Mouse (Mus musculus) large intestine, adult 2 months (tissue): ENCODE results near the gene Oxld1. TPM values are rescaled to one million over a fixed set of nuclear protein-coding genes. Genes with fewer than 3 reads are reported as not detected.

Source experiments
- DNase-seq: peaks from one replicate; pipeline ENCODE4 v3.0.0-alpha.2; 2012; ENCODE audit warnings: low read depth, low spot score
- WGBS: fragments of 180-500 bp; shearing (Covaris S2); methylation state at CpG from one replicate; pipeline ENCODE4 v1.1.7; 2018; 5-methylcytosine and 5-hydroxymethylcytosine counted together
- polyA plus RNA-seq: library from polyadenylated mRNA; depleted of rRNA; stranded (reverse); fragments of >200 nt; gene quantifications from 2 replicates; pipeline ENCODE4 v1.2.3, GENCODE M21; 2012

Oxld1 gene
- polyA plus RNA-seq, 1 experiment = 18.2 TPM

DNA sequence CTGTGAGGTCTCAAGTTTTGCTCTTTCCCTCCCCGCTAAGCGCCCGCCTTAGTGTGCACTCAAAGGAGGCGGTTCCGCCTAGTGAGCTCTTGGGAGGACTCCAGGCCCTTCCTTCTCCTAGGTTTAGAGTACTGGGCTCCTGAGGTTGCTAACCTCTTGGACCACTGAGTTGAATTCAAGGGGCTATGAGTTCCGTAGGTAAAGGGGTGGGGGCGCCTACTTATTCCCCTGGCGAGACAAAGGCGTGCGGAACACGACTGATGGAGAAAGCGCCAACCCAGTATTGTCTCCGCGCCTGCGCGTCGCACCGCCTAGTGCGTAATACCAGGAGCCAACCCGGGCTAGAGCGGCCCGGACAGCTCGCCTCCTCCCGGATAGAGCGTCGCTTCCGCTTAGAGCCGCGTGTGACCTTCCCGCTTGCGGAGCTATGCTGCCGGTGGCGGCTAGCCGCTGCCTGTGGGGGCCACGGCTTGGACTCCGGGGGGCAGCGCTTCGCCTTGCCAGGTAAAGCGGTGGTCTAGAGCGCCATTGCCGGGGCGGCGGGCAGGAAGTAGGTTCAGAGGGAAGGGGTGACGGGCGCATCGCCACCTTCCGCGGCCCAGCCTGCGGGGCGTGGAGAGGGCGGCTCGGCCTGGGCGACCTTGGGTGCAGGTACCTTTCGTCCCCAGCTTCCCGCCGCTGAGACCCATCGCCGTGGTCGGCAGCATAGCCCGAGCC lies 26.6 kb upstream of the Oxld1 start, which contains the start of gene Mrpl12:
Gene Mrpl12 (plus strand): TSS at position 349 of the 717 bp plus-strand sequence.
- WGBS = under 1% methylated on average over 60 of the region's 60 CpGs
- peak; percentile 82 for DNase-seq

DNA sequence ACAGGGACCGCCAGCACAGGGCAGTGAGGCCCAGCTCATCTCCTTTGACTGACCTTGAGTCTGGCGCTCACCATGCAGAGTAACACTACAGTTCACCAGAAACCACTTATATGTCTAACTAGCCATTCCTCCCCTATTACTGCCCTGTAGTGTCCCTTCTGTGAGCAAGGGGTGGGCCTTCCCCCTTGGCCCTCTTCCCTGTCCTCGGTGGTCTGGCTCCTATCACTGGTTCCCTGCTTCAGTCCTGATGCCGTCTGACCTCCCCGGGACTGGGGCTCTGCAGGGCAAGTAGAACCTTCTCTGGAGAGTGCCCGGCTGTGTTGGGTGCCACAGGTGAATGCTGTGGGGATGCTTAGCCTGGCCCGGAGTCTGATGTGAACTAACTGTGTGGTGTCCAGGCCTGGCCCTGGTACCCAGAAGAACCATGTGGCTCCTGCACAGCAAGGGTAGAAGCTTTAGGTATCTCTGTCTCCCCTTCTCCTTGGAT lies 25.6 kb upstream of the Oxld1 start:
- 81% methylated on average over 7 of the region's 7 CpGs for WGBS
- DNase-seq = no peak

DNA sequence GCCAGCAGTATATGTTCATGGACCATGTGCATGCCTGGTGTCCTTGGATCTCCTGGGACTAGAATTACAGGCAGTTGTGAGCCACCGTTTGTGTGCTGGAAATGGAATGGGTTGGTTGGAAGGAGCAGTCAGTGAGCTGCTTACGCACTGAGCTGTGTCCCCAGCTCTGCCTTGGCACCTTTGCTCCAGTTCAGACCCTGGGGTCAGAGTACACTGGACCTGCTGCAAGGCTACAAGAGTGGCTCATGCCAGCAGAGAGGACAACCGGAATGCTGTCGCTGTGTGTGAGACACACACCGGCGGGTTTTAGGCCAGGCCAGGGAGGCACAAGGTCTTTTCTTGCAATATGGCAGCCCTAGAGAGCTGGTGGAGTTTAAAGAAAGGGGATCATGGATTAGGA lies 14.2 kb upstream of the Oxld1 start:
- no peak for DNase-seq
- 92% methylated on average over 6 of the region's 6 CpGs for WGBS

DNA sequence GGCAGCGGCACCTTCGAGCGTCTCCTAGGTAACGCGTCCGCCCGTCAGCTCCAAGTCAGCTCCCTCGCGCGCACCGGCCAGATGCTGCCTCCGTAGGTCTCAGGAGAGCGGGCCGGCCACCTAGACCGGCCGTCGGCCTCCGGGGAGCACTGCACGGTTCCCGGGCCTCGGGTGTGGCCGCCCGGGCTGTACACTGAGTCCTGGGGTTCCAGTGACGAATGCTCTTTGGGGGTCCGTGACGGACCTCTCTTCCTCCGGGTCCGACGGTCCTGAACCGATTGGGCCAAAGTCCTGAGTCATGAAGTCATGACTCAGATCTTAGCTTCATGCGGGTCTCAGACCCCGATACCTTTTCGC lies 9.8 kb upstream of the Oxld1 start:
- under 1% methylated on average over 33 of the region's 33 CpGs for WGBS

DNA sequence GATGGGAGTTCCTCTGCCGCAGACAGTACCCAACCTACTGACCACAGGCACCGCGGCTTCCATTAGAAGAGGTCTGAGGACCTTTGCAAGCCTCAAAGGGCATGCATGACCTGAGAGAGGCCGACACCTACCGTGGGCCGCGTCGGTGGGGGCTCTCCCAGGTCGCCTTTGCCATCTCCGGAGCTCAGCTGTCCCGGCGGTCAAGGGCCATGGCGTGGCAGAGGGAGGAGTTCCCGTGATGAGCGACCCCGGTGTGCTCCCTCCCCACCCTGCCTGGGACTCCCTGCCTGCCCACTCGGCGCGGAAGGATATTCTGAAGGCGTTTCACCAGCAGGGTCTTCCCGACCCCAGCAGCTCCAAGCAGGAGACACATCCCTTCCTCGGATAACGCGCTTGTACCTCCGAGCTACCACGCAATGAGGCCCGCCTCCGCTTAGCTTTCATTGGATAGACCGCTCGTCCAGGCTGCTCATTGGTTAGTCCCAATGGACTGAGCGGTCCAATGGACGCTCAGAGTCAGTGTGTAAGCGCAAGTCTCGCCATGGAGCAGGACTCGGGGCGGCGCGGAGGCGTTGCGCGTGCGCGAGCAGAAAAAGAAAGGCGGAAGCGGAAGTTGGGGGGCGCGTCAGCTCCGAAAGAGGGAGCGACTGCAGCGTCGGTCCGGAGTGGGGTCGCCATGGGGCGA lies 9.3 kb upstream of the Oxld1 start, which contains the start of gene Arl16:
Gene Arl16 (minus strand): TSS at position 557 of the 685 bp plus-strand sequence.
- DNase-seq = peak; percentile 97
- under 1% methylated on average over 54 of the region's 54 CpGs for WGBS

More for the DNA sequence above, 9.8 kb upstream of the Oxld1 start:
- DNase-seq = no peak

DNA sequence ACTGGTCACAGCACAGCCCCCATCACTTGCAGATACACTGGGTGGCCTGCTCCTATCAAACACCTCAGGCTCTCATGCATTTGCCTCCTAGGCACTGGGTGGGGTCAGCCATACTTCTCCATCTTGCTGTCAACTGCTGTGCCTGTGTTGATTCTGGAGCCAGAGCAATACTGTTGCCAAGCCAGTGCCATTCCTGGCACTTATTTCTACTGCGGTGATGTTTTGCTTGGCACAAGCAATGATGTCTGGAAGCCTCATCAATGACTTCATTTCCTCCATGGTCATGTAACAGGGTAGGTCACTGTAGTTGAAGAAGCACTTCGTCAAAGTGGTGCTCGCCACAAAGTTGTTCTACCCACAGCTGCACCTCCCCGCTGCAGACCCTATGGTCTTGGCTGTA lies 7.7 kb upstream of the Oxld1 start:
- DNase-seq = no peak
- 81% methylated on average over 4 of the region's 4 CpGs for WGBS

DNA sequence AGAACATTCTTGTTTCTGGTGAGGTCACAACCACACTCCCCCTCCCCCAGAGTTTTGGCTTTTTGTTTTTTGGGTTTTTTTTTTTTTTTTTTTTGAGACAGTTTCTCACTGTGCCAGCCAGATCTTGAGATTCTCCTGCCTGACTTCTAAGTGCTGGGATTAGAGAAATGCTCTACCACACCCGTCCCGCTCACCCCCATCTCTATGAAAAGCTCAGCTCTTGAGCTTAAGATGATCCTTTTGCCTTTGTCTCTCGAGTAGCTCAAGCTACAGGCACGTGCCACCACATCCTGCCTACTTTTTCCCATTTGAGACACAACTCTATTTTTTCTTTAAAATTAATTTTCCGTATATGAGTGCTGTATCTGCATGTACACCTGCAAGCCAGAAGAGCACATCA lies 6.5 kb upstream of the Oxld1 start:
- WGBS = 87% methylated on average over 5 of the region's 5 CpGs
- DNase-seq = no peak

DNA sequence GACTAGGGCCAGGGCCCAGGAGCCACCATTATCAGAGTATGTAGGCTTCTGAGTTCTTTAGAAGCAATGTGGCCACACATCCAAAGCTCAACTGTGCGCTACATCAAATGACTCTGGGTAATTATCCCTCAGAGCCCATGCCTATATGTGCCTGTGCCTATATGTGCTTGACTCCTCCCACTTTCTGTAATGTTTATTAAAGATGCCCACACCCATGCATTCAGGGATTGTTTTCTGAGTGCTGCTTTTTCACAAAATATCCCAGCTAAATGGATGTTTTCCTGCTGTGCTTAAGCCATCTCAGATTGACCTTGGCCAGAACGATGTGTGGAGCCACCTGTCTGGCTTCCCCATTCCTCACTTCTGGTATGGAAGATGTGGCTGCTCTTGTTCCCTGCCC lies 5.7 kb upstream of the Oxld1 start:
- 86% methylated on average over 2 of the region's 2 CpGs for WGBS
- no peak for DNase-seq

DNA sequence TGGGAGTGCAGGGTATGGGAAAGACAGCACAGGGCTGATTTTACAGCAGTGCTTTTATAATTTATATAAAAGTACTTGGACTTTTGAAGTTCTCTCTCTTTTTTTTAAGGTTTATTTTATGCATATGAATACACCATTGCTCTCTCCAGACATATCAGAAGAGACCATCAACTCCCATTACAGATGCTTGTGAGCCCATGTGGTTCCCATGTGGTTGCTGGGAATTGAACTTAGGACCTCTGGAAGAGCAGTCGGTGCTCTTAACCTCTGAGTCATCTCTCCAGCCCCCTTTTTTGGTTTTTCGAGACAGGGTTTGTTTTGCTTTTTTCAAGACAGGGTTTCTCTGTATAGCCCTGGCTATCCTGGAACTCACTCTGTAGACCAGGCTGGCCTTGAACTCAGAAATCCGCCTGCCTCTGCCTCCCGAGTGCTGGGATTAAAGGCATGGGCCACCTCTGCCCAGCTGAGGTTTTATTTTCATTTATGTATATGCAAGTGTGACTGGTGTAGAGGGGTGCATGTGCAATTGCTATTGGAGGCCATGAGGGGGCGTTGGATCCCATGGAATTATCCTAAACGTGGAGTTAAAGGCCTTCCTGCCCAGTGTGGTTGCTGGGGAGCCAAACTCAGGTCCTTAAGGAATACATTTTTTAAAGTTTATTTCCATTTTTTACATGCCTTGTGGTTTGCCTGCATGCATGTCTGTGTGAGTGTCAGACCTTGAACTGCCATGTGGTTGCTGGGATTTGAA lies 1.2 kb upstream of the Oxld1 start:
- WGBS = 45% methylated on average over 6 of the region's 6 CpGs
- no peak for DNase-seq

DNA sequence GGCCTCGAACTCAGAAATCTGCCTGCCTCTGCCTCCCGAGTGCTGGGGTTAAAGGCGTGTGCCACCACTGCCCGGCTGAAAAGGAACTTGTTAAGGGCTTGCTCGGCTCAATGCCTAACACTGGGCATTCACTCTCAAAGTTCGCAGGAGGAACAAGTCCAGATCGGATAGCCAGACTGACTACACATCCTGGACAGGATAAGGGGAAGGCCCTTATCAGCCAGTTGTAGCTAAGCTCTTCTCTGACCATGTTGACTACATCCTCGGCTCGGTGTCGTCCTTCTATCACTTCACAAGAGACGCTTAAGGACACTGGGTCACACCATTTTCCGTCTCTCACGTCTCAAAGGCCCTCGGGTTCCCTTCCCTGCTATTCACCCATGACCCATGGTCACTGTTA lies 498 bp downstream of the Oxld1 start:
- DNase-seq = no peak
- 11% methylated on average over 14 of the region's 14 CpGs for WGBS

DNA sequence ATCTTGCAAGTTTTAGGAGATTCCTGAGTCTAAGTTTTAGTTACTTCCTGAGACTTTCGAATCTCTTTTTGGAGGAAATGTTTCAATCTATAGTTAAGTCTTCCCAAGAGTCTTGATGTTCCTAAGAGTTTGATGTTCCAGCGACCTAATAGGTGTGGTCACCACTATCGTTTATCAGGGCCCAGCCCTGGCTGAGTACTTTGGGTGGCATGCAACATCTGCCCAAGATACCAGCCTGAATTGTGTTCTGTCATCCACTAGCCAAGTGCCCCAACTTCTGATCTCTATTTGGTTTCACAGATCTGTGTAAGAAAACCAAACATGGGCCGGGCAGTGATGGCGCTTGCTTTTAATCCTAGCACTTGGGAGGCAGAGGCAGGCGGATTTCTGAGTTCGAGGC lies 2.5 kb downstream of the Oxld1 start:
- DNase-seq = no peak
- 87% methylated on average over 7 of the region's 7 CpGs for WGBS

DNA sequence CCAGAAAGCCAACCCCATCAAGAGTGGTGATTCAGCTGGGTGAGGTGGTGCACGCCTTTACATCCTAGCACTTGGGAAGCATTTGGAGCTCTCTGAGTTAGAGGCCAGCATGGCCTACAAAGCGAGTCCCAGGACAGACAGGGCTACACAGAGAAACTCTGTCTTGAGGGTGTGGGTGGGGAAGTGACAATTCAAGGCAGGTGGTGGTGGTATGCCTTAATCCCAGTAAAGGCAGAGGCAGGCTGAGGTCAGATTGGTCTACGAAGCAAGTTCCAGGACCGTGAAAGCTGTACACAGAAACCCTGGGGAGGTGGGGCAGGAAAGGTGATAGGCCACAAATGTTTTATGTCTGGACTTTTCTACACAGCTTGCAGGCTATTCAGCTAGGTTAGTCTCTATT lies 2.9 kb downstream of the Oxld1 start:
- WGBS = 97% methylated on average over 4 of the region's 4 CpGs
- DNase-seq = no peak

DNA sequence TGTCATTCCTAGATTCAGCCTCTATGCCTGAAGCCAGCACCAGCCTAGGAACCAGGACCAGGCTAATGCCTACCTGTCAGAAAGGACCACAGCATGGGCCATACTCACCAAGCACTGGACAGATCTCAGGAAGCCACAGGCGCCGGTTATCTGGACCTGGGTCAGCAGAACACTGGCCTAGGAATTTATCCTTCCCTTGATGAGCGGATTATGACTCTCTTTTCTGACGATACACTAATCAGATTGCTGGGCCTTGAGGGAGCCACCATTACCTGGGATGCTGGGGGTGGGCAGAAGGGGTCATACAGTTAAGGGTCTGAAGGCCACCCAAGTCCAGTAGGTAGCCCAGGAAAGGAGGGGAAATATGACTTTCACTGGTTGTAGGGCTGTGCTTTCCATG lies 4.6 kb downstream of the Oxld1 start, which contains the start of gene Pde6g:
Gene Pde6g (minus strand): TSS at position 195 of the 400 bp plus-strand sequence.
- 93% methylated on average over 4 of the region's 4 CpGs for WGBS
- no peak for DNase-seq

DNA sequence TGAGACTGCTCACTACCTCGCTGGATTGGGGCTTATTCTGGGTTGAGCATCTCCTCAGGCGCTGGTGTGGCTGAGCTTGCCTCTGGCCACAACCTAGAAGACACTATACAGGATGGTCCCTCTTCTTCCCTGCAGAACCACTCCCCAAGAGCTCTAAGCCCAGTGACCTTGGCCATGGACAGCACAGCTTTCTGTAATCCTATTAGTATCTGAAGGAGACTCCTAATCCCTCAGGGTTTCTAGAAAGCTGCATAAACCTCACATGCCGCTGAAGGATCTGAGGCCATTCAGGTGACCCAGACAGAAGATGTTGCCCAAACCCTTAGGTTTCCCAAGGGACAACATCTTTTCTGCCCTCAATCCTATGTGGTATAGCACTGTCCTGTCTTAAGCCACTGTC lies 5.6 kb downstream of the Oxld1 start:
- DNase-seq = no peak
- 80% methylated on average over 3 of the region's 3 CpGs for WGBS

DNA sequence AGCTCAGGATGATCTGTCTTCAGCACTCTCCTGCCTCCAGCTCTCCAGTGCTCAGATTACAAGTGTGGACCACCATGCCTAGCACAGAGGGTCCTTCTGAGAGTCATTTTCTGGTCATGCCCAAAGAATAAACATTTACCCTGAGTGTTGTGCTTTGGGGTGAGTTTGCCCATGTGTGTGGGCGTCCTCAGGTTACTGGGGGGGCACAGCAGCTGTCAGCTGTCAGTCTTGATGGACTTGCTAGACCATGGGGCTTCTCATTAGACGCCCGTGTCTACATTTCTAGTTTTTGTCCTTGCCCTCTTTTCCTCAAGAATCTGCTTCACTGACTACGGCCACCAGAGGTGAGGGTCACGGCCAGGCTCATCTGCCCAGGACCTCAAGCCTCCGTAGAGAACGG lies 10.7 kb downstream of the Oxld1 start:
- DNase-seq = no peak
- WGBS = 80% methylated on average over 7 of the region's 7 CpGs

DNA sequence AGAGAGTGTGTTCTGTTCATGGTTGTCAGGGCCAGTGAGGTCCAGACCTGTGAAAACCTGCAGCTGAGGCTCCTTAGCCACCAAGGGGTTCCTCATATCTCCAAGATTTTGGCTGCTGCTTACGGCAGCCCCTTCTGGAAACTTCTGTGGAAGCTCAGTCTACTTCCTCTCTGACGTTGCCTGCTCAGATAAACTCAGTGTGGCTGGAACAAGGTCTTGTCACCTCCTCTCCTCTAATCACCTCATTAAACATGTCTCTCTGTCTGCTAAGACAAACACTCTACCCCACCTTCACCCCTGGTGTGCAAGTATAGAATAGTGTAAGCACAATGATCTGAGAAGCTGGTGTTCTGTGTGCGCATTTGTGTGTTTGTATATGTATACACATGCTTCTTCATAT lies 12.4 kb downstream of the Oxld1 start:
- no peak for DNase-seq
- 66% methylated on average over 3 of the region's 3 CpGs for WGBS

DNA sequence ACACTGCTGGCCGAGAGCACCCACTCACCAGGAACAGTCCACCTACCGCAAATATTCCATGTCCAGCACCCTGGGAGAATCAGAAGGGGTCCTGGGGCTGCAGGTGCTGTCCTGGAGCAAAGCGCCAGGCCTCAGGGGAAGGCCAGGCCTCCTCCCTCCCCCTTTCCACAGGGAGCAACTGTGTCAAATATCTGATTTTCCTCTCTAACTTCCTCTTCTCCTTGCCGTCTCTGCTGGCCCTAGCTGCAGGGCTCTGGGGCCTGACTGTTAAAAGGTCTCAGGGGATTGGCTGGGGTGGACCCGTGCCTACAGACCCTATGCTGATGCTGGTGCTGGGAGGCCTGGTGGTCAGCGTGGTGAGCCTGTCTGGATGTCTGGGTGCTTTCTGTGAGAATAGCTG lies 13.8 kb downstream of the Oxld1 start:
- DNase-seq = no peak
- WGBS = 76% methylated on average over 6 of the region's 6 CpGs

DNA sequence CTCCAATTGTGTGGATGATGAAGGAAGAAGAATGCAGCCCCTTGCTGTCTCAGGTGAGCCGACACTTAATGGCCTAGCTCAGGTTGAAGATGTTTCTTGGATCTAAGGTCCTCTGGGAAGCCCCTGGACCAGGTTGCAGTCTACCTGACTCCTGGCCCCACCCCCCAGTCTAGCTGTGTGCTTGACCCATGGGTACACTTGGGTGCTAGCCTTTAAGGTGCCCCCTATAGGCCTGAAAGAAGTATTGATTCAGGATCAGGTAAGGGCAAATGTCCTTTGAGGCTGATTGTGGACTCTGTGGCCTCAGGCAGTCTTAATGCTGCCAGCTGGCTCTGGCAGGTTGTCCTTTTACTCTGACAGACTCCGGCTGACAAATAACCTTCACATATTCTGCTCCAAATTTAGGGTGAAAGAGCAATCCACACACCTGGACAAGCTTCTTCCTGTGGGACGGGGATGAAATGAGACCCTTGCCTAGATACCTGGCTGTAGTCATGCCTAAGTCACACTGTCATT lies 15.0 kb downstream of the Oxld1 start:
- 88% methylated on average over 3 of the region's 3 CpGs for WGBS
- no peak for DNase-seq

DNA sequence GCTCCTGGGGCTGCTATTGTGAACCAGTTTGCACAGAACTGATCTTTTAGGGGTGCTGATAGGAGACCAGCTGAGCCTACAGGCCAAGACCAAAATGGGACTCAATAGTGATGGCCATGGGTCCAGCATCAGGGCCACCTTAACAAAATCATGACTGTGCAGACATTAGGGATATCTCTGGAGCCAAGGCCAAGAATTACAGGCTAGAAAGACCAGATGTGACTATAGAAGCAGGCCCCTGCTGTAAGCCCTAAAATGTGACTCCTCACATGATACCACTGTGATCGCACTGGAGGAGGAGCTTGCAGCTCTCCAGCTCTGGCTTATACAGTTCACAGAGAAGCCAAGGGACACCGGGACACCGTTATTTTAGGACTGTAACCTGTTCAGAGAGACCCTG lies 15.5 kb downstream of the Oxld1 start, which contains the start of gene Tspan10:
Gene Tspan10 (plus strand): TSS at position 301 of the 400 bp plus-strand sequence.
- 94% methylated on average over 3 of the region's 3 CpGs for WGBS

DNA sequence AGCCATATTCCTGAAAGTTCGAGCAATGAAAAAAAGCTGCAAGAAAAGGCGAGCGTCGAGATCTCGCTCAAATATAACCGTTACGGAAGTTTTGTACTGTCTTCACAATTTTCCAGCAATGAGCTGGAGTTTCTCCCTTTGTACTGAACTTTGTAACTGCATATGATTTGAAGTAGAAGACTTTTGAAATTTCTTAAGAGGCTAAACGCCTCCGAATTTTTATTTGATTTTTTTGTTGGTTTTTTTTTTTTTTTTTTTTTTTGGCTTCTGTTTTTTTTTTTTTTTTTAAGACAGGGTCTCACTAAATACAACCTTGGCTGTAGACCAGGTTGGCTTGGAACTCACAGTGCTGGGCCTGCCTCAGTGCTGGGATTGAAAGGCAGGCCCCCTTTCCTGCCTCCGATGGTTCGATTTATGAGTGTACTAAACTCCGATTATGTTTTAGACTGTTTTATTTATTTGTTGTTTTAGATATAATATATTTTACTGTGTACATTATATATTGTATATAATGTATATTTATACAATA lies 19.9 kb downstream of the Oxld1 start:
- 20% methylated on average over 12 of the region's 12 CpGs for WGBS
- DNase-seq = no peak

More for the DNA sequence above, 15.5 kb downstream of the Oxld1 start, which contains the start of gene Tspan10:
- DNase-seq = no peak
